Comparison of ENCODE assay signal across 16 mouse cellular contexts in genomic region chr13:49140567-49140966, GRCm38 (mm10). TPM values are rescaled to one million over a fixed set of nuclear protein-coding genes. Genes with fewer than 3 reads are reported as not detected.
DNase-seq lines count a peak whose midpoint lies in the region; ATAC-seq lines count a peak whose summit lies in the region.
"Had no signal": no experiment of that assay in that cellular context is flagged by ENCODE, and none has a peak within 500 bp of the region (broad histone marks: within the 10 kb centered on the region; RNA-seq: fewer than 3 reads in every experiment).

No protein-coding gene starts in this region.

- peak; percentile 24; the same call in 1 of the 2 replicates for ATAC-seq in heart, embryonic 14.5 days (ENCODE audit: insufficient number of reproducible peaks, insufficient read depth, low FRiP score, low read depth)
- ATAC-seq in intestine, embryonic 16.5 days, result peak; percentile 95
- ATAC-seq in hindbrain, embryonic 12.5 days (ENCODE audit: low FRiP score), result no peak
- ATAC-seq: forebrain, embryonic 16.5 days had no signal

- 42% methylated on average over 4 of the region's 4 CpGs for WGBS in heart, embryonic 14.5 days
- WGBS in heart, embryonic 10.5 days, result 71% methylated on average over 4 of the region's 4 CpGs
- 52% methylated on average over 4 of the region's 4 CpGs for WGBS in intestine, embryonic 16.5 days
- WGBS in hindbrain, embryonic 12.5 days, result 61% methylated on average over 4 of the region's 4 CpGs

- no peaks in the 10 kb centered on the region for H3K9me3 ChIP-seq in heart, embryonic 14.5 days (ENCODE audit: control insufficient read depth, low read length)
- H3K9me3 ChIP-seq in heart, embryonic 10.5 days, result no peaks in the 10 kb centered on the region
- H3K9me3 ChIP-seq in intestine, embryonic 16.5 days (ENCODE audit: control insufficient read depth, low read length), result no peaks in the 10 kb centered on the region
- H3K9me3 ChIP-seq in hindbrain, embryonic 12.5 days (replicated peaks), result no peaks in the 10 kb centered on the region
- H3K9me3 ChIP-seq: G1E; limb, embryonic 12.5 days had no signal

- H3K4me2 ChIP-seq in heart, embryonic 14.5 days (ENCODE audit: low read length), result no peak overlapping the region
- peak overlapping the region; percentile 23; the same call in 1 of the 2 replicates for H3K4me2 ChIP-seq in intestine, embryonic 16.5 days (ENCODE audit: low read depth, low read length)
- no peak overlapping the region for H3K4me2 ChIP-seq in hindbrain, embryonic 12.5 days (replicated peaks)
- H3K4me2 ChIP-seq: limb, embryonic 12.5 days had no signal

- H3K9ac ChIP-seq in heart, embryonic 14.5 days (ENCODE audit: low read length), result no peak overlapping the region
- H3K9ac ChIP-seq in intestine, embryonic 16.5 days (ENCODE audit: low read depth, low read length), result 0 out of 2 replicates have a peak overlapping the region, but pooled peaks have one; percentile 10
- H3K9ac ChIP-seq in hindbrain, embryonic 12.5 days, result no peak overlapping the region
- H3K9ac ChIP-seq: limb, embryonic 12.5 days had no signal

- no peaks in the 10 kb centered on the region for H3K36me3 ChIP-seq in heart, embryonic 14.5 days (ENCODE audit: control insufficient read depth, insufficient read depth, low read length)
- H3K36me3 ChIP-seq in heart, embryonic 10.5 days, result no peaks in the 10 kb centered on the region
- no peaks in the 10 kb centered on the region for H3K36me3 ChIP-seq in intestine, embryonic 16.5 days (ENCODE audit: control insufficient read depth, insufficient read depth, low read length)
- peaks cover 7% of the 10 kb centered on the region; the same call in 1 of the 2 replicates for H3K36me3 ChIP-seq in hindbrain, embryonic 12.5 days
- H3K36me3 ChIP-seq: G1E; limb, embryonic 12.5 days had no signal

- peaks cover 13 to 19% of the 10 kb centered on the region in 2 experiments; a peak in 3 of 4 replicates for H3K4me1 ChIP-seq in heart, embryonic 14.5 days (ENCODE audit: control insufficient read depth in 2 of 2, insufficient read depth in 2 of 2, low read length in 2 of 2)
- peaks cover 25% of the 10 kb centered on the region for H3K4me1 ChIP-seq in heart, embryonic 10.5 days
- peaks cover 25% of the 10 kb centered on the region for H3K4me1 ChIP-seq in intestine, embryonic 16.5 days (ENCODE audit: control insufficient read depth, insufficient read depth, low read length)
- H3K4me1 ChIP-seq in hindbrain, embryonic 12.5 days, result peaks cover 33% of the 10 kb centered on the region

- intact Hi-C loops in left cerebral cortex, postnatal 14 days (cut with DNase I), result no loop called here

- DNase-seq in heart, embryonic 10.5 days (ENCODE audit: low spot score), result no peak
- peak; percentile 73 to 88 for DNase-seq in kidney, postnatal 25 days
- DNase-seq in lung, postnatal 36 days, result peak; percentile 39
- no peak for DNase-seq in retina, embryonic 14.5 days (ENCODE audit: low spot score)
- DNase-seq in left cerebral cortex, postnatal 14 days (ENCODE audit: low spot score in 2 of 2), result no peak
- DNase-seq: B cell, adult 2 months; cerebellum, postnatal 14 days; heart, postnatal 10 days; layer of hippocampus, adult 9-11 months; retina, postnatal 1 day had no signal

- no peak overlapping the region for H3K27ac ChIP-seq in heart, embryonic 14.5 days (replicated peaks in 1 of 2; ENCODE audit: control insufficient read depth in 1 of 2, insufficient read depth in 1 of 2, low read depth in 2 of 2, low read length in 2 of 2)
- H3K27ac ChIP-seq in heart, embryonic 10.5 days, result no peak overlapping the region
- peak overlapping the region; percentile 89 for H3K27ac ChIP-seq in intestine, embryonic 16.5 days (ENCODE audit: low read length)
- H3K27ac ChIP-seq in hindbrain, embryonic 12.5 days, result no peak overlapping the region
- H3K27ac ChIP-seq: limb, embryonic 12.5 days had no signal

- no peak overlapping the region for H3K4me3 ChIP-seq in heart, embryonic 14.5 days (ENCODE audit: control insufficient read depth in 1 of 2, insufficient read depth in 1 of 2, low read depth in 1 of 2, low read length in 2 of 2)
- no peak overlapping the region for H3K4me3 ChIP-seq in heart, embryonic 10.5 days
- no peak overlapping the region for H3K4me3 ChIP-seq in intestine, embryonic 16.5 days (ENCODE audit: low read length)
- no peak overlapping the region for H3K4me3 ChIP-seq in hindbrain, embryonic 12.5 days
- H3K4me3 ChIP-seq: limb, embryonic 12.5 days had no signal

- H3K27me3 ChIP-seq in heart, embryonic 14.5 days (ENCODE audit: control insufficient read depth, insufficient read depth, low read length), result peaks cover 13% of the 10 kb centered on the region
- H3K27me3 ChIP-seq in heart, embryonic 10.5 days (ENCODE audit: insufficient read depth, poor library complexity, severe bottlenecking), result peaks cover 38% of the 10 kb centered on the region
- H3K27me3 ChIP-seq in intestine, embryonic 16.5 days (replicated peaks; ENCODE audit: control insufficient read depth, insufficient read depth, low read length), result 0 out of 2 replicates have a peak, but pooled peaks cover 3% of the 10 kb centered on the region
- H3K27me3 ChIP-seq in hindbrain, embryonic 12.5 days, result no peaks in the 10 kb centered on the region

RNA-seq across cellular contexts. Expression of gene Wnk2, which starts 7.2 kb away (rescaled TPM):
- polyA plus RNA-seq in heart, embryonic 14.5 days (2014; fragmentation: Nextera tagmentation; extraction: Ambion mirVana), result 2.5 and 2.6 TPM in 2 replicates
- 0.89 TPM in 2 replicates for polyA plus RNA-seq in heart, embryonic 10.5 days (2016; fragmentation: Nextera tagmentation; extraction: Ambion mirVana)
- polyA plus RNA-seq in intestine, embryonic 16.5 days (2015; fragmentation: Nextera tagmentation; extraction: Ambion mirVana), result 2.9 and 3.5 TPM in 2 replicates
- 16.0 and 16.2 TPM in 2 replicates for polyA plus RNA-seq in hindbrain, embryonic 12.5 days (2016; fragmentation: Nextera tagmentation; extraction: Ambion mirVana)
- 100 to 1,000 TPM; 112 to 118 TPM for total RNA-seq in left cerebral cortex, postnatal 14 days (2021)
- polyA plus RNA-seq: G1E had no signal

RNA-seq across cellular contexts. Expression of gene Ninj1, which starts 46.7 kb away (rescaled TPM):
- polyA plus RNA-seq in heart, embryonic 14.5 days (2014; fragmentation: Nextera tagmentation; extraction: Ambion mirVana), result 85.5 and 87.7 TPM in 2 replicates
- polyA plus RNA-seq in heart, embryonic 10.5 days (2016; fragmentation: Nextera tagmentation; extraction: Ambion mirVana), result 51.3 and 55.3 TPM in 2 replicates
- polyA plus RNA-seq in intestine, embryonic 16.5 days (2015; fragmentation: Nextera tagmentation; extraction: Ambion mirVana), result 60.0 and 63.3 TPM in 2 replicates
- 26.5 and 28.1 TPM in 2 replicates for polyA plus RNA-seq in hindbrain, embryonic 12.5 days (2016; fragmentation: Nextera tagmentation; extraction: Ambion mirVana)
- total RNA-seq in left cerebral cortex, postnatal 14 days (2021), result 10 to 100 TPM; 19.5 to 28.5 TPM

Comparison
In these comparisons a context has a peak if more than half of its experiments do, and no peak if none do; other contexts are left out.
1. DNase-seq: peak in kidney, postnatal 25 days (2 of 2) and lung, postnatal 36 days (single experiment); none in heart, embryonic 10.5 days (single experiment), retina, embryonic 14.5 days (single experiment) and left cerebral cortex, postnatal 14 days (0 of 2).